Mouse (Mus musculus): ENCODE measurements around the gene Ntrk3. TPM values are rescaled to one million over a fixed set of nuclear protein-coding genes. Genes with fewer than 3 reads are reported as not detected.

Gene Ntrk3
- polyA plus RNA-seq, 1 experiment from 2014 or later, result 1.3 TPM

GRCm38 (mm10) chr7:78767929-78768531 lies 30.2 kb upstream of the Ntrk3 start:
- Histone ChIP-seq H3K4me3 (replicated peaks; ENCODE audit: low read depth, low read length) (no peak overlapping the region), H3K4me1 (replicated peaks; ENCODE audit: insufficient read depth, low read length) (no peaks in the 10 kb centered on the region), H3K27ac (no peak overlapping the region), H3K9ac (ENCODE audit: low read depth, low read length) (no peak overlapping the region), H3K9me3 (replicated peaks; ENCODE audit: low read length) (no peaks in the 10 kb centered on the region), H3K4me2 (ENCODE audit: low read length) (no peak overlapping the region), H3K27me3 (ENCODE audit: insufficient read depth, low read length) (no peaks in the 10 kb centered on the region), H3K36me3 (ENCODE audit: insufficient read depth, low read length) (0 out of 2 replicates have a peak, but pooled peaks cover 4% of the 10 kb centered on the region)
- ATAC-seq (replicated peaks; ENCODE audit: low FRiP score, low read depth) (no peak), DNase-seq (ENCODE audit: low spot score) (no peak)
- no peak for TF ChIP-seq CTCF (IDR thresholded peaks at IDR 0.05; ENCODE audit: low read depth)
- 87% methylated on average over 12 of the region's 12 CpGs for WGBS

GRCm38 (mm10) chr7:78766019-78766683 lies 28.3 kb upstream of the Ntrk3 start:
- Histone ChIP-seq H3K9ac (ENCODE audit: low read depth, low read length) (no peak overlapping the region), H3K4me2 (ENCODE audit: low read length) (no peak overlapping the region), H3K4me3 (replicated peaks; ENCODE audit: low read depth, low read length) (no peak overlapping the region), H3K4me1 (replicated peaks; ENCODE audit: insufficient read depth, low read length) (no peaks in the 10 kb centered on the region), H3K9me3 (replicated peaks; ENCODE audit: low read length) (no peaks in the 10 kb centered on the region), H3K27ac (no peak overlapping the region), H3K27me3 (ENCODE audit: insufficient read depth, low read length) (no peaks in the 10 kb centered on the region), H3K36me3 (ENCODE audit: insufficient read depth, low read length) (no peaks in the 10 kb centered on the region)
- TF ChIP-seq CTCF (IDR thresholded peaks at IDR 0.05; ENCODE audit: low read depth), result peak; percentile 94
- DNase-seq (ENCODE audit: low spot score) (peak; percentile 78), ATAC-seq (replicated peaks; ENCODE audit: low FRiP score, low read depth) (peak; percentile 74)
- WGBS, result 20% methylated on average over 18 of the region's 18 CpGs

- H3K9ac ChIP-seq (ENCODE audit: low read depth, low read length), result no peak overlapping the region
- no peaks in the 10 kb centered on the region for H3K27me3 ChIP-seq (ENCODE audit: insufficient read depth, low read length)
- H3K4me1 ChIP-seq (replicated peaks; ENCODE audit: insufficient read depth, low read length), result no peaks in the 10 kb centered on the region
- H3K9me3 ChIP-seq (replicated peaks; ENCODE audit: low read length), result no peaks in the 10 kb centered on the region
- 78% methylated on average over 5 of the region's 5 CpGs for WGBS
- no peak for TF ChIP-seq CTCF (IDR thresholded peaks at IDR 0.05; ENCODE audit: low read depth)
- ATAC-seq (replicated peaks; ENCODE audit: low FRiP score, low read depth) (no peak), DNase-seq (ENCODE audit: low spot score) (no peak)
- H3K4me2 ChIP-seq (ENCODE audit: low read length), result no peak overlapping the region
- H3K36me3 ChIP-seq (ENCODE audit: insufficient read depth, low read length), result no peaks in the 10 kb centered on the region
- no peak overlapping the region for H3K27ac ChIP-seq
- no peak overlapping the region for H3K4me3 ChIP-seq (replicated peaks; ENCODE audit: low read depth, low read length)
Measured at GRCm38 (mm10) chr7:78765215-78765631, 27.4 kb upstream of the Ntrk3 start.

GRCm38 (mm10) chr7:78763801-78764200 lies 26.0 kb upstream of the Ntrk3 start:
- Histone ChIP-seq H3K4me2 (ENCODE audit: low read length) (no peak overlapping the region), H3K27ac (no peak overlapping the region)

GRCm38 (mm10) chr7:78754458-78755000 lies 16.7 kb upstream of the Ntrk3 start:
- DNase-seq (ENCODE audit: low spot score), result no peak
- WGBS, result 73% methylated on average over 8 of the region's 8 CpGs
- no peaks in the 10 kb centered on the region for H3K4me1 ChIP-seq (replicated peaks; ENCODE audit: insufficient read depth, low read length)
- ATAC-seq (replicated peaks; ENCODE audit: low FRiP score, low read depth), result no peak
- TF ChIP-seq CTCF (IDR thresholded peaks at IDR 0.05; ENCODE audit: low read depth), result no peak
- H3K4me3 ChIP-seq (replicated peaks; ENCODE audit: low read depth, low read length), result no peak overlapping the region
- no peak overlapping the region for H3K27ac ChIP-seq
- no peaks in the 10 kb centered on the region for H3K36me3 ChIP-seq (ENCODE audit: insufficient read depth, low read length)
- no peak overlapping the region for H3K9ac ChIP-seq (ENCODE audit: low read depth, low read length)
- no peaks in the 10 kb centered on the region for H3K9me3 ChIP-seq (replicated peaks; ENCODE audit: low read length)
- H3K27me3 ChIP-seq (ENCODE audit: insufficient read depth, low read length), result no peaks in the 10 kb centered on the region
- no peak overlapping the region for H3K4me2 ChIP-seq (ENCODE audit: low read length)

More at GRCm38 (mm10) chr7:78763801-78764200, 26.0 kb upstream of the Ntrk3 start:
- Histone ChIP-seq H3K4me3 (replicated peaks; ENCODE audit: low read depth, low read length) (no peak overlapping the region), H3K36me3 (ENCODE audit: insufficient read depth, low read length) (no peaks in the 10 kb centered on the region), H3K9me3 (replicated peaks; ENCODE audit: low read length) (no peaks in the 10 kb centered on the region), H3K9ac (ENCODE audit: low read depth, low read length) (no peak overlapping the region), H3K4me1 (replicated peaks; ENCODE audit: insufficient read depth, low read length) (no peaks in the 10 kb centered on the region), H3K27me3 (ENCODE audit: insufficient read depth, low read length) (no peaks in the 10 kb centered on the region)
- DNase-seq (ENCODE audit: low spot score) (no peak), ATAC-seq (replicated peaks; ENCODE audit: low FRiP score, low read depth) (no peak)
- WGBS, result 84% methylated on average over 3 of the region's 3 CpGs
- no peak for TF ChIP-seq CTCF (IDR thresholded peaks at IDR 0.05; ENCODE audit: low read depth)

- H3K4me2 ChIP-seq (ENCODE audit: low read length), result no peak overlapping the region
- no peak overlapping the region for H3K27ac ChIP-seq
- no peak overlapping the region for H3K4me3 ChIP-seq (replicated peaks; ENCODE audit: low read depth, low read length)
- H3K4me1 ChIP-seq (replicated peaks; ENCODE audit: insufficient read depth, low read length), result no peaks in the 10 kb centered on the region
- ATAC-seq (replicated peaks; ENCODE audit: low FRiP score, low read depth) (no peak), DNase-seq (ENCODE audit: low spot score) (no peak)
- no peaks in the 10 kb centered on the region for H3K36me3 ChIP-seq (ENCODE audit: insufficient read depth, low read length)
- TF ChIP-seq CTCF (IDR thresholded peaks at IDR 0.05; ENCODE audit: low read depth), result no peak
- H3K9me3 ChIP-seq (replicated peaks; ENCODE audit: low read length), result no peaks in the 10 kb centered on the region
- no peaks in the 10 kb centered on the region for H3K27me3 ChIP-seq (ENCODE audit: insufficient read depth, low read length)
- no peak overlapping the region for H3K9ac ChIP-seq (ENCODE audit: low read depth, low read length)
- WGBS, result 82% methylated on average over 7 of the region's 7 CpGs
Measured at GRCm38 (mm10) chr7:78753752-78754457, 16.1 kb upstream of the Ntrk3 start.

Data from kidney, postnatal 0 days (tissue).